Mouse (Mus musculus): ENCODE data around the gene Ippk. TPM values are rescaled to one million over a fixed set of nuclear protein-coding genes. Genes with fewer than 3 reads are reported as not detected.

Gene Ippk
- polyA plus RNA-seq, 1 experiment from 2014 or later: 14.4 TPM

DNA sequence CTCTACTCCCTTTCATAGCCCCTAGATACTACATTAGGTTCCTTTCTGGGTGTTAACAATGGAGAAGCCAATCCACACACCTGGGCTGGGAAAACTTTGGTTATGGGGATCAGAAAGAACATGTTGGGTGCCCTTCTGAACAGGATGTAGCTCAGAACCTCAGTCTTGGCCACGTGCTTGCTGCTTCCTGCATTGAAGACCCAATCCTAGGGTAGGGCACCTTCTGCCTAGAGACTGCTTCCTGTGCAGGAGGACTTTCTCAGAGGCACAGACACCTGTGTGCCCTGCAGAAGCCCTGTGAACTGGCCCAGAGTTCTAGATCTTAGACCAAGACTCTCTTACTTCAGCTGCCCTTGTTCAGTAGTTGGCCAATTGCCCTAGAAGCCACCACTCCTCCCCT, 14.7 kb downstream of the Ippk start:
- no peak for ATAC-seq (replicated peaks)
- Histone ChIP-seq H3K4me2 (no peak overlapping the region), H3K9ac (no peak overlapping the region), H3K36me3 (replicated peaks) (peaks cover 35% of the 10 kb centered on the region), H3K27ac (no peak overlapping the region), H3K9me3 (no peaks in the 10 kb centered on the region), H3K4me3 (no peak overlapping the region), H3K4me1 (no peaks in the 10 kb centered on the region), H3K27me3 (replicated peaks) (no peaks in the 10 kb centered on the region)
- WGBS: 96% methylated on average over 1 of the region's 1 CpGs

DNA sequence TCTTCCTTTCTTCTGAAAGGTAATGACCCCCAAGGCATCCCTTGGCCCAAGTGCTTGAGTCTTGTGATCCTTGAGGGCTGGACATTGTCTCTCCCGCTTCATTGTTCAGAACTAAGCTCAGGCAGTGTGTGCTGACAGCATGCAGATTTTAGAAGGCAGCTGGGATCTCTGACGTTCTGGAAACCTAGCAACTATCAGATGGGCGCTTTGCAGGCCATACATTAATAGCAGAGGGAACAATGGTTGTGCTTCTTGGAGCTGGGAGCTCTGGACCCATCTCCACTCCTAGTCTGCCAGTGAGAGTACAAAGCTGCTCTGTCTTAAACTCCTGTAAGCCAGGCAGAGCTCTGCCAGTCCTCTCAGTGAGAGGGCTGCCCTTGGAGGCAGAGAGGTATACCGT, 15.1 kb downstream of the Ippk start:
- no peaks in the 10 kb centered on the region for H3K4me1 ChIP-seq
- H3K36me3 ChIP-seq (replicated peaks): peaks cover 35% of the 10 kb centered on the region
- H3K4me2 ChIP-seq: no peak overlapping the region
- no peaks in the 10 kb centered on the region for H3K9me3 ChIP-seq
- 77% methylated on average over 4 of the region's 4 CpGs for WGBS
- H3K27me3 ChIP-seq (replicated peaks): no peaks in the 10 kb centered on the region
- no peak overlapping the region for H3K4me3 ChIP-seq
- ATAC-seq (replicated peaks): no peak
- no peak overlapping the region for H3K27ac ChIP-seq
- H3K9ac ChIP-seq: no peak overlapping the region

GRCm38 (mm10) chr13:49444451-49444850, 23.4 kb downstream of the Ippk start:
- peaks cover 18% of the 10 kb centered on the region for H3K36me3 ChIP-seq (replicated peaks)
- H3K9me3 ChIP-seq: no peaks in the 10 kb centered on the region
- no peak for ATAC-seq (replicated peaks)
- H3K4me2 ChIP-seq: no peak overlapping the region
- H3K27me3 ChIP-seq (replicated peaks): no peaks in the 10 kb centered on the region
- H3K27ac ChIP-seq: no peak overlapping the region
- no peak overlapping the region for H3K4me3 ChIP-seq
- 96% methylated on average over 6 of the region's 6 CpGs for WGBS
- no peak overlapping the region for H3K9ac ChIP-seq
- H3K4me1 ChIP-seq: no peaks in the 10 kb centered on the region

DNA sequence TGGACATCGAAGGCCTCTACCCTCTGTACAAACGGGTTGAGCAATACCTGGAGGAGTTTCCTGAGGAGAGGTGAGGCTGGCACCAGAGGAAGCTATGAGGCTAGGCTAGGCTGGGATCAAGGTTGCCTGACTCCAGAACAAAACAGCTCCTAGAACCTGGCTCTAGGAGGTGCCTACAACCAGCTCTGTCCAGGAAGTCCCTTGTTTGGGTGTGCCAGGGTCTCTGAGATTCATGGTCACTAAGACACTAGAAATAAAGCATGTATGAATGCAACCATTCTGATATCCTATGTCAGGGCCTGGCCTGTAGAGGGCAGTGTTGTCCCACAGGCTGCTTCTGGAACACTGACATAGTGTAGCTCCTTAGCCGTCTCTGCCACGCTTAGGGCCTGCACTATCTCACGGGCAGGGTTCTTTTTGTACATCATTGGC, 28.3 kb downstream of the Ippk start:
- Histone ChIP-seq H3K27me3 (replicated peaks) (no peaks in the 10 kb centered on the region), H3K9me3 (no peaks in the 10 kb centered on the region), H3K4me2 (no peak overlapping the region), H3K9ac (no peak overlapping the region), H3K36me3 (replicated peaks) (peaks cover 19% of the 10 kb centered on the region; the same call in 1 of the 2 replicates), H3K4me1 (no peaks in the 10 kb centered on the region), H3K27ac (no peak overlapping the region), H3K4me3 (no peak overlapping the region)
- WGBS: 43% methylated on average over 5 of the region's 5 CpGs
- ATAC-seq (replicated peaks): peak; percentile 90

DNA sequence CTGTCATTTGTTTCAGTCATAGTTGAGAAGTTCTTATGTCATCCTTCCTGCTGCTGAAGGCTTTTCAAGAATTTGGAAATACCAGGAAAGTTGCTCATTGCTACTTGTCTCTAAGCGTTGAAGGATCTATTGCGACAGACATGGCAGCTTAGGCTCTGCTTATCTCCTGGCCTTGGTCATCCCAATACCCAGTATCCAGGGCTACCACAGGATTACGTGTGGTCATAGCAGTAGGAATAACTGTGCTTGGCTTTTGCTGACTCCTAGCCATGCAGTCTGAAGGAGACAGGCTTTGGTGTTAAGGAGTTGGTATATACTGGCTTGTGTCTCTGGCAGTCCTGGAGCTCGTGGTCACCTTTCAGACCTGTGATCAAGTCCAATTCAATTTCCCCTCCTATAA, 39.2 kb downstream of the Ippk start:
- Histone ChIP-seq H3K9ac (no peak overlapping the region), H3K4me3 (no peak overlapping the region), H3K9me3 (no peaks in the 10 kb centered on the region), H3K4me2 (no peak overlapping the region), H3K27me3 (replicated peaks) (no peaks in the 10 kb centered on the region), H3K27ac (no peak overlapping the region), H3K36me3 (replicated peaks) (peaks cover 7% of the 10 kb centered on the region; the same call in 1 of the 2 replicates), H3K4me1 (no peaks in the 10 kb centered on the region)
- WGBS: 91% methylated on average over 4 of the region's 4 CpGs
- ATAC-seq (replicated peaks): no peak

GRCm38 (mm10) chr13:49460692-49461414, 39.8 kb downstream of the Ippk start:
- ATAC-seq (replicated peaks): no peak
- 82% methylated on average over 5 of the region's 5 CpGs for WGBS
- H3K36me3 ChIP-seq (replicated peaks): peaks cover 7% of the 10 kb centered on the region; the same call in 1 of the 2 replicates
- no peak overlapping the region for H3K9ac ChIP-seq
- no peaks in the 10 kb centered on the region for H3K9me3 ChIP-seq
- H3K27me3 ChIP-seq (replicated peaks): no peaks in the 10 kb centered on the region
- no peaks in the 10 kb centered on the region for H3K4me1 ChIP-seq
- H3K27ac ChIP-seq: no peak overlapping the region
- H3K4me2 ChIP-seq: no peak overlapping the region
- H3K4me3 ChIP-seq: no peak overlapping the region

DNA sequence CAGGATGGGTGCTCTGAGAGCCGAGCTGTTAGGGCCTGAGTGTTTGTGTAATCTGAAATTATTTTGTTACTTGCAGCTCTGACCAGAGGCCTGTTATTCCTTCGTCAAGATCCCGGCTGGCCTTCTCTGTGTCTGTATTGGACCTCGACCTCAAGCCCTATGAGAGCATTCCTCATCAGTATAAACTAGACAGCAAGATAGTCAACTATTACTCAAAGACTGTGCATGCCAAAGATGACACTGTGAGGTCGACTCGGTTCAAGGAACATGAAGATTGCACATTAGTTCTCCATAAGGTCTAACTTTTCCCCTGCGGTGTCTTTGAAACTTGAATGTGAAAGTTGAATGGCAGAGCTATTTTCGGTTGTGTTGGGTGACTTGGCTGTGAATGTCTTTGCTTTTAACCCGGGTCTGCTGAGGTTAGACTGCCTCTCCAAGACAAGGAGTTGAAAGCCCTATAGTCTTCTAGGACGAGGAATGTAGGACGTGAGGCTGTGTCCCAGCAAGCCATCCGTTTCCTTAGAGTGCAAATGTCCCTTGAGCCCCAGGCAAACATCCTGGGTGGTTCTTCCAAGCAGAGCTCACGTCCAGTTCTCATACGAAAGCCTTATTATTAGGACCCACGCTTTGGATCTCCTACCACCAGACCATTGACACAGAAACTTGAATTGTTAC, 40.5 kb downstream of the Ippk start:
- ATAC-seq (replicated peaks): no peak
- no peak overlapping the region for H3K4me3 ChIP-seq
- H3K9me3 ChIP-seq: no peaks in the 10 kb centered on the region
- H3K36me3 ChIP-seq (replicated peaks): peaks cover 7% of the 10 kb centered on the region; the same call in 1 of the 2 replicates
- WGBS: 86% methylated on average over 15 of the region's 15 CpGs
- H3K4me2 ChIP-seq: no peak overlapping the region
- no peak overlapping the region for H3K27ac ChIP-seq
- no peaks in the 10 kb centered on the region for H3K27me3 ChIP-seq (replicated peaks)
- no peaks in the 10 kb centered on the region for H3K4me1 ChIP-seq
- H3K9ac ChIP-seq: no peak overlapping the region

GRCm38 (mm10) chr13:49462921-49463320, 41.9 kb downstream of the Ippk start:
- 98% methylated on average over 2 of the region's 2 CpGs for WGBS
- Histone ChIP-seq H3K9me3 (no peaks in the 10 kb centered on the region), H3K27ac (no peak overlapping the region), H3K4me3 (no peak overlapping the region), H3K4me1 (no peaks in the 10 kb centered on the region), H3K27me3 (replicated peaks) (no peaks in the 10 kb centered on the region), H3K4me2 (no peak overlapping the region), H3K9ac (no peak overlapping the region), H3K36me3 (replicated peaks) (peaks cover 7% of the 10 kb centered on the region; the same call in 1 of the 2 replicates)
- ATAC-seq (replicated peaks): no peak

- Histone ChIP-seq H3K4me2 (no peak overlapping the region), H3K27me3 (replicated peaks) (no peaks in the 10 kb centered on the region), H3K4me3 (no peak overlapping the region), H3K4me1 (no peaks in the 10 kb centered on the region), H3K36me3 (replicated peaks) (peaks cover 7% of the 10 kb centered on the region; the same call in 1 of the 2 replicates), H3K9me3 (no peaks in the 10 kb centered on the region), H3K27ac (no peak overlapping the region), H3K9ac (no peak overlapping the region)
- 90% methylated on average over 4 of the region's 4 CpGs for WGBS
- no peak for ATAC-seq (replicated peaks)
These were observed 44.8 kb downstream of the Ippk start for GRCm38 (mm10) chr13:49465875-49466274.

DNA sequence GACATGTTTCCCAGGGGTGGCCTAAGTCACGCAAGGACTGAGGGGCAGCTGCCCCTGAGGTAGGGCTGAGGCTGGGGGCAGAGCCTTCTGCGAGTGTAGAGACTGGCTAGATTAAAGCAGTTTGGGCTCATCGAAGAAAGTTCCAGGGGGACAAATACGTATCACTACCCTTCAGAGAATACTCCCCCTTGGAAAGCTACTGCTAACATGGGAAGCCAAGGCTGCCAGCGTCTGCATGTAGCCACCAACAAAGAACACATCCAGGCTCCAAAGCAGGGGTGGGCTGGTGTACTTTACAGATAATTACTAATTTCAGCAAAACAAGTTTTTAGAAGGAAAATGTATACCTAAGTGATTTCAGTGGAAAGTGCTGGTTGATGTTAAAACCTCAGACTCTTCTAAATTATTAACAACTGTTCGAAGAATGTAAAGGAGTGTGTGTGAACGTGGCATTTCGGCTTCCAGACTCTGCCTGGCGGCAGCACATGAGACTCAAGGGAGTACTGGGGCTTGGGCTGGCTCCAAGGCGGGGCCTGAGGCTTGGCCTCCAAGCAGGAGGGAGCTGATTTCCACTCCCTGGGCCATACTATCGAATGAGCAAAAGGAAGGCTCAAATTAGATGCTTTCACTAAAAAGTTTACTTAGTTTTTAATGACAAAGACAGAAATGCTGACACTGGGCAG, 45.5 kb downstream of the Ippk start:
- Histone ChIP-seq H3K4me1 (no peaks in the 10 kb centered on the region), H3K9ac (no peak overlapping the region), H3K4me3 (no peak overlapping the region), H3K27ac (no peak overlapping the region), H3K36me3 (replicated peaks) (peaks cover 6% of the 10 kb centered on the region; the same call in 1 of the 2 replicates), H3K9me3 (no peaks in the 10 kb centered on the region), H3K27me3 (replicated peaks) (no peaks in the 10 kb centered on the region), H3K4me2 (no peak overlapping the region)
- ATAC-seq (replicated peaks): no peak
- WGBS: 82% methylated on average over 11 of the region's 11 CpGs

DNA sequence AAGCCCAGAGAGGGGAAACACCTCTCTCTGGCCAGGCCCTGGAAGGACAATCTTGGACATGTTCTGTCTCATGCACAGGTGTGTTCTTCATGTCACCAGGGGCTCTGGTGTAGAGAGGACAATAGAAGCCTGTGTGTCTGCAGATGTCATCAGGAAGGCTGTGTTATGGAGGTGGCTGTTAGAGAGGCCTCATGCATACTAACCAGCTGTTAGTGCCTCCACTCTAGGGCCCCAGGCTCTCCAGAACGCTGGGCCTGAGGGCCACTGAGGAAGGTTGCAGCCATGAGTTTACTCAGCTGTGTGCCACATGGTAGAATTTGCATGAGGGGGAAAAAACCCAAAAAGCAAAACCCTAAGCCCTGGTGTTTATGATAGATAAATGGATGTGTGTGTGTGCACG, 46.5 kb downstream of the Ippk start:
- Histone ChIP-seq H3K4me1 (no peaks in the 10 kb centered on the region), H3K4me3 (no peak overlapping the region), H3K9ac (no peak overlapping the region), H3K27ac (no peak overlapping the region), H3K4me2 (no peak overlapping the region), H3K36me3 (replicated peaks) (no peaks in the 10 kb centered on the region), H3K27me3 (replicated peaks) (no peaks in the 10 kb centered on the region), H3K9me3 (no peaks in the 10 kb centered on the region)
- WGBS: 86% methylated on average over 2 of the region's 2 CpGs
- ATAC-seq (replicated peaks): no peak

- Histone ChIP-seq H3K4me2 (no peak overlapping the region), H3K4me3 (no peak overlapping the region), H3K9me3 (no peaks in the 10 kb centered on the region), H3K4me1 (no peaks in the 10 kb centered on the region), H3K27ac (no peak overlapping the region), H3K27me3 (replicated peaks) (no peaks in the 10 kb centered on the region), H3K9ac (no peak overlapping the region), H3K36me3 (replicated peaks) (no peaks in the 10 kb centered on the region)
- 94% methylated on average over 5 of the region's 5 CpGs for WGBS
- no peak for ATAC-seq (replicated peaks)
These were observed 48.0 kb downstream of the Ippk start for GRCm38 (mm10) chr13:49469002-49469401.

All from midbrain, embryonic 15.5 days (tissue).